Mouse (Mus musculus) liver, adult 2 months (tissue): ENCODE results near the gene Ankrd31.
"Not testable (repeated sequence)": the region's sequence is repeated elsewhere in the genome, so short reads cannot be mapped to it uniquely, and the experiment has no call there.

Experiments
- CTCF ChIP-seq: fragments of 200-500 bp; IDR thresholded peaks from 2 replicates; pipeline ENCODE4 v1.5.1; 2011; ENCODE audit warnings: low read depth, low read length, control low read depth
- POLR2A ChIP-seq: fragments of 200-500 bp; IDR thresholded peaks from 2 replicates; pipeline ENCODE4 v1.6.1; 2011; ENCODE audit warnings: low read length, control low read depth; ENCODE audit not compliant: insufficient read depth; ENCODE audit errors: extremely low read depth

DNA sequence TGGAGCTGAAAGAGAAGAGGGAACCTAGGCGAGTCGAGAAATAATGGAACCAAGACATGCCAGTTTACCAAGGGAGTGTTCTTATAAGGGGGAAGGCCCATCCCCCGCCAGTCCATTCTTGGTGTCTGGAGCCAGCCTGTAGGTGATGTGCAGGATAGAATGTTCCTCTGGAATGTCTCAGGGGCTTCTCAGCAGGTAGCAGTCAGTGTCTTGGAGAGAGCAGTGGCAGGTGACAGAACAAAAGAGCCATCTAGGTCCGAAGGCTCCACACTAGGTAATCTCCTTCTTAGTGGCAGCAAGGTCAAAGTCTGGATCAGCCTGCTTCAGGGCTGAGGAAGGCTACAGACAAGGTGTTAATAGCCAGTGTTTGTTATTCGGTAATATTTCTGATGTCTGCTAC, 38.0 kb downstream of the Ankrd31 start:
- TF ChIP-seq CTCF, POLR2A: not testable (repeated sequence)
